In the genomic region with DNA sequence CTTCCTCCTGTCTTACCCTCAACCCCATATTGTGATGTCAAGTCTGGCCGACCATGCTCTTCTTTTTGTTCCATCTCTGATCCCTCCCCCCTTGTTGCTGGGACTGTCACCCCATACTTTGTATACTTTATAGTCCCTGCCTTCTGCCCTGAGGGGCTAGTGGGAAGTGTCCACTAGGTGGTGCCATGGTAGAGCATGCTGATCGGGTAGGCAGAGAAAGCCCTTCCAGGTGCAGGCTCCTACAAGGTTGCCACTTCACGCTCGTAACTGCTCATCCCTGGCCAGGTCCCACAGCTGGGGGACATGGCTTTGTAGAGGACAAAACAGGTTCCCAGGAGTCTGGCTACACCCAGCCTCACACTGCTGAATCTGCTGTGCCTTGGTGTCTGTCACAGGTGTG, we compare ENCODE assay signal across 7 mouse cellular contexts. TPM values are rescaled to one million over a fixed set of nuclear protein-coding genes. Genes with fewer than 3 reads are reported as not detected.
A peak's percentile ranks its signal among the peaks of the same experiment; 100 is the strongest.
DNase-seq lines count a peak whose midpoint lies in the region; ATAC-seq and TF ChIP-seq lines count a peak whose summit lies in the region.

No protein-coding gene starts in this region.

- peak in 1 of 2 experiments; percentile 37 for DNase-seq in layer of hippocampus, adult 2 months (ENCODE audit: low spot score in 2 of 2)
- DNase-seq in layer of hippocampus, postnatal 14 days (ENCODE audit: low spot score in 2 of 2) = no peak
- DNase-seq in MN1 (ENCODE audit: low spot score) = peak; percentile 16
- DNase-seq in urinary bladder, postnatal 10 days (ENCODE audit: low spot score) = no peak

- no peak overlapping the region for H3K4me2 ChIP-seq in hindbrain, embryonic 12.5 days (replicated peaks)

- no peak overlapping the region for H3K9ac ChIP-seq in hindbrain, embryonic 12.5 days

- 0 out of 2 replicates have a peak, but pooled peaks cover 8% of the 10 kb centered on the region for H3K4me1 ChIP-seq in hindbrain, embryonic 12.5 days

- WGBS in hindbrain, embryonic 12.5 days = 81% methylated on average over 4 of the region's 4 CpGs

- H3K27me3 ChIP-seq in hindbrain, embryonic 12.5 days = no peaks in the 10 kb centered on the region

- no peak overlapping the region for H3K4me3 ChIP-seq in layer of hippocampus, adult 2 months
- H3K4me3 ChIP-seq in hindbrain, embryonic 12.5 days = no peak overlapping the region

- no peak overlapping the region for H3K27ac ChIP-seq in layer of hippocampus, adult 2 months
- H3K27ac ChIP-seq in hindbrain, embryonic 12.5 days = no peak overlapping the region

- peak; percentile 50; the same call in 1 of the 2 replicates for ATAC-seq in common myeloid progenitor, adult 5-6 weeks (replicated peaks; ENCODE audit: low read depth, poor library complexity, severe bottlenecking)
- peak; percentile 40; the same call in 1 of the 2 replicates for ATAC-seq in megakaryocyte-erythroid progenitor cell, adult 5-6 weeks (replicated peaks; ENCODE audit: low FRiP score, low TSS enrichment, poor library complexity, severe bottlenecking)
- no peak for ATAC-seq in hindbrain, embryonic 12.5 days (ENCODE audit: low FRiP score)

- no peaks in the 10 kb centered on the region for H3K9me3 ChIP-seq in hindbrain, embryonic 12.5 days (replicated peaks)

- TF ChIP-seq CTCF in layer of hippocampus, adult 2 months (conservative IDR thresholded peaks at IDR 0.05) = peak; percentile 73

- no peaks in the 10 kb centered on the region for H3K36me3 ChIP-seq in hindbrain, embryonic 12.5 days

RNA-seq across cellular contexts. Expression of gene Col5a1, which starts 29.5 kb away (rescaled TPM):
- 1 to 10 TPM; 3.6 to 4.1 TPM for total RNA-seq in layer of hippocampus, adult 2 months (2021)
- 1 to 10 TPM; 5.9 to 6.1 TPM for total RNA-seq in layer of hippocampus, postnatal 14 days (2021)
- 0.97 and 5.0 TPM in 2 replicates for total RNA-seq in common myeloid progenitor, adult 5-6 weeks (2017)
- total RNA-seq in megakaryocyte-erythroid progenitor cell, adult 5-6 weeks (2014; fragmentation: Nextera tagmentation) = 22.0 and 24.7 TPM in 2 replicates
- 6.2 and 9.2 TPM in 2 replicates for total RNA-seq in megakaryocyte-erythroid progenitor cell, adult 5-6 weeks (2017)
- polyA plus RNA-seq in hindbrain, embryonic 12.5 days (2016; fragmentation: Nextera tagmentation; extraction: Ambion mirVana) = 45.9 and 55.2 TPM in 2 replicates
